Mouse (Mus musculus) cerebellum, adult 2 months (tissue): Measurements from ENCODE around the gene Gm17482.
A peak's percentile ranks its signal among the peaks of the same experiment; 100 is the strongest.

Experiments used
- CTCF ChIP-seq: fragments of 200-500 bp; IDR thresholded peaks from 2 replicates; pipeline ENCODE4 v1.5.1; 2011; ENCODE audit warnings: low read depth, mild to moderate bottlenecking, control low read depth, low read length, moderate library complexity, borderline replicate concordance; ENCODE audit not compliant: insufficient read depth
- POLR2A ChIP-seq: fragments of 200-500 bp; IDR thresholded peaks from 2 replicates; pipeline ENCODE4 v1.6.1; 2011; ENCODE audit warnings: low read length, control low read depth, borderline replicate concordance; ENCODE audit not compliant: insufficient read depth

DNA sequence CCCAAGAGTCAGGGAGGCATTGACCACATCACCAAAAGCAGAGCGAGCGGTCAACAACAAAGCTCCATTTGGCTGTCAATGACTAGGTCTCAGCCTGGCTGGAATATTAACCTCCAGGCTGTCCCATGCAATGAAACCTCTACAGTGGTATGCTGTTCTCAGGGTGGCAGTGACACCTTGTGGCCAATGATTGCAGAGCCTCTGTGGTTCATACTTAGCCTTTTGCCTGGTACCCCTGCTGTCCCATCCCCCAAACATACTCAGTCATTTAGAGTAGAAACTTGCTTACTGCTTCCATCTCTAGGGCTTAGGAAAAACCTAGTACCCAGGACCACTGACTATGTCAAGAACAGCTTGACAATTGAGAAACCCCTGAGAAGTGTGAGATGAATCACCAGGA lies 40.8 kb downstream of the Gm17482 start:
- TF ChIP-seq CTCF: peak; percentile 98
- TF ChIP-seq POLR2A: no peak
